Comparison of ENCODE assay signal across 26 mouse cellular contexts in the genomic region with DNA sequence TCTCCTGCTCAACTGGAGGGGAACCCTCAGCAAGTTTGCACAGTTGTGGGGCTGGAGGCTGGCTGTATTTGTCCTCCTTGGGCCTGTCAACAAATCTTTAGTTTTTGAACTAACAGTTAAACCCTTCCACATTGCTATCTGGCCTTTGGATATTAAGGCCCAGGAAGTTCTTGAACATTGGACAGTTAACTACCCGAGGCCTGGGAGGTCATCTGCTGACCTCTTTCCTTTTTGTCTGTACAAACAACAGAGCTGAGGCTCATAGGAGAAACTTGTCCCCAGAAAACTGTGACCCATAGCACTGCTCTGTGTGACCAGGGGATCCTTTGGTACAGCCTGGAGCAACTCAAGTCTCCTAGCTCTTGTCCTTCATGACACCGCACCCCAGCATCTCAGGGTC. TPM values are rescaled to one million over a fixed set of nuclear protein-coding genes. Genes with fewer than 3 reads are reported as not detected.
"Had no signal": no experiment of that assay in that cellular context is flagged by ENCODE, and none has a peak within 500 bp of the region (broad histone marks: within the 10 kb centered on the region; RNA-seq: fewer than 3 reads in every experiment).

No protein-coding gene starts in this region.

- H3K27ac ChIP-seq: hindbrain, embryonic 12.5 days; hindbrain, embryonic 15.5 days; limb, embryonic 12.5 days; limb, embryonic 15.5 days; macrophage; midbrain, embryonic 12.5 days; midbrain, embryonic 15.5 days; neural tube, embryonic 13.5 days had no signal

- ATAC-seq: lung, postnatal 0 days; midbrain, embryonic 15.5 days had no signal

- H3K9ac ChIP-seq: hindbrain, embryonic 12.5 days; hindbrain, embryonic 15.5 days; limb, embryonic 12.5 days; limb, embryonic 15.5 days; lung, embryonic 14.5 days; midbrain, embryonic 12.5 days; midbrain, embryonic 15.5 days; neural tube, embryonic 13.5 days had no signal

- H3K4me3 ChIP-seq: hindbrain, embryonic 12.5 days; hindbrain, embryonic 15.5 days; limb, embryonic 12.5 days; limb, embryonic 15.5 days; midbrain, embryonic 12.5 days; midbrain, embryonic 15.5 days; myocyte; neural tube, embryonic 13.5 days had no signal

- H3K27me3 ChIP-seq: midbrain, embryonic 15.5 days had no signal

- DNase-seq: kidney, postnatal 10 days; kidney, postnatal 4 days; left cerebral cortex, postnatal 4 days; lung, embryonic 14.5 days; retina, postnatal 1 day; right cerebral cortex, postnatal 25 days; spleen, adult 18-20 months; thymus, adult 2 months; thymus, postnatal 14 days; thymus, postnatal 4 days had no signal

- H3K4me2 ChIP-seq: hindbrain, embryonic 12.5 days; hindbrain, embryonic 15.5 days; limb, embryonic 12.5 days; limb, embryonic 15.5 days; lung, embryonic 14.5 days; midbrain, embryonic 12.5 days; midbrain, embryonic 15.5 days; neural tube, embryonic 13.5 days had no signal

- H3K9me3 ChIP-seq: hindbrain, embryonic 12.5 days; hindbrain, embryonic 15.5 days; limb, embryonic 12.5 days; limb, embryonic 15.5 days; midbrain, embryonic 12.5 days; midbrain, embryonic 15.5 days; neural tube, embryonic 13.5 days had no signal

RNA-seq across cellular contexts. Expression of gene Prickle4, which starts 4.5 kb away (rescaled TPM):
- total RNA-seq: megakaryocyte, adult 5-6 weeks; neutrophil, adult 5-6 weeks had no signal
- polyA plus RNA-seq: limb, embryonic 12.5 days; lung, embryonic 14.5 days had no signal

RNA-seq across cellular contexts. Expression of gene Gm21981, which starts 4.8 kb away (rescaled TPM):
- total RNA-seq: megakaryocyte, adult 5-6 weeks; neutrophil, adult 5-6 weeks had no signal

RNA-seq across cellular contexts. Expression of gene Pgc, which starts 27.6 kb away (rescaled TPM):
- total RNA-seq: layer of hippocampus, adult 18-20 months; layer of hippocampus, postnatal 14 days; left cerebral cortex, adult 8-10 months; left cerebral cortex, postnatal 14 days; left cerebral cortex, postnatal 4 days; megakaryocyte, adult 5-6 weeks; neutrophil, adult 5-6 weeks had no signal
- polyA plus RNA-seq: hindbrain, embryonic 12.5 days; limb, embryonic 12.5 days; macrophage; midbrain, embryonic 12.5 days; midbrain, embryonic 15.5 days; myocyte; neural tube, embryonic 13.5 days had no signal
